Mouse (Mus musculus): ENCODE results near the gene Hyal6.

Gene Hyal6

DNA sequence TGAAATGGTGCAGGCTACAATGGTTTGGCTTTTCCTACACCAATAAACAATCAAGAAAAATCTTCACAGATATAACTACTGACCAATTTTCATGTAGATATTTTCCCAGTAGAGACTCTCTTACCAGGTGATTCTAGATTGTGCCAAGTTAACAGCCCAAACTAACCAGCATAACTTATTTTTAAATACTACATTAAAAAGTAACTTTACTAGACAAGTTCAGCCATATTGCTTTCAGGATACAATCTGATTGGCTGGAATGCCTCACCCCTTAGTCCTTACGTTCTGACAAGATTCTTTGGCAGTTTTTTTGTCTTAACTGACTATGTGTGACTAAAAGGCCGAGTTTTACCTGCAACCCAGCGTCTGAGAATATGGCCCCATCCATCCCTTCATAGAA, at the start of gene Hyal6:
TSS of gene Hyal6 (plus strand) at position 301 of the 400 bp plus-strand sequence.
- DNase-seq, result no peak

DNA sequence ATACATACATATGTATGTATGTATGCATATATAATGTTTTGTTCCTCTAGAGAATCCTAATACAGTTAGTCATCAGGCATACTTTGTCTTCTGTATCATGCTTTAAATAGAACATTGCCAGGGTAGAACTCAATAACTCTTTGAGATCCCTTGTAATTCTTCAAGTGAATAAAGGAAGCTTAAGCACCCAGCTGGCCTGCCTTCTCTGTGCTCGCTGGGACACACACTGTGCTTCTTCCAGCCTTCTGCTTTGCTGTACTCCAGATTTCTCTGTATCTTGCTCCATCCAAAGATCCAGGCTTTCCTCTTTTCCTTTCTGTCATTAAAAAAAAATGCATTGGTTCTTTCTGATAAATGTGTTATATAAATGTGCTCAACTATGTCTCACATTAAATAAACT, 45.2 kb upstream of the Hyal6 start:
- DNase-seq, result no peak

DNA sequence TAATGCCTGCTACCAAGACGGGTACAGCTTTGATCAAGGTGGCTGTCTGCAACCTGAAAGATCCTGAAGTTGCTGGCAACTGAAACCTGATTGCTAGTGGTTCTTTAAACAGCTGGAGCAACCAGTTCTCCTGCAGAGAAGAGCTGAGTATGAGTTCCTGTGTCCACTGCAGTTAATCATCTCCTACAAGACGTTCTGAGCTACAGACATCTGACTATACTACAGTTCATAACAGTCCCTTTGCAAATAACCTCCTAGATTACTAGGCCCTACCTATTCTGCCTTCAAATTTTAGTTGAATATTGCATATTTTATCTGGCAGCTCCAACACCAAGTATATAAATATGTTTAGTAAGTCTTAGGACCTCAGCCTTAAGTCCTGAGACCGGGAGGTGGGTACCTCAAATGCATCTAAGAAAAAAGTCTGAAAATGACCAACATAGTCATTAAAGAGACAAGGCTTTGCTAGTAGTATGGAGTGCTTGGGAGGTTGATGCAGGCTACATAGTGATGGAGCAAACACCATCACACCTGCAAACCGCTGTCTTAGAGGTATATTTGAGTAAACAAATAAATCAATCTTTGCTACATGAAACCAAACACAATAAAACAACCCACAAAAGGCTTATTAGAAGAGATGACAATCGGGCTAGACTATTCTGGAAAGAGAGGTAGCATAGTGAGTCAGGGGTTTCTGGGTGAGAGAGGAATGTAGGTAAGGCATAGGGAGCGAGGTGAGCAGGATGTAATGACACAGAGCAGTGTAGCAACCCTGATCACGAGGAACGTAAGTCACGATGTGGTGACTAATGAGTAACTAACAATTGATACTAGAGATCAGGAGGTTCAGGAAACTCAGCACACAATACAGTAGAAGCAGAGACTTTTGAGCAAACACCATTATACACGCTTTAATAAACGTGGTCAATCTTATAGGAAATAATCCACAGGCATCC, 38.3 kb upstream of the Hyal6 start:
- DNase-seq, result no peak

DNA sequence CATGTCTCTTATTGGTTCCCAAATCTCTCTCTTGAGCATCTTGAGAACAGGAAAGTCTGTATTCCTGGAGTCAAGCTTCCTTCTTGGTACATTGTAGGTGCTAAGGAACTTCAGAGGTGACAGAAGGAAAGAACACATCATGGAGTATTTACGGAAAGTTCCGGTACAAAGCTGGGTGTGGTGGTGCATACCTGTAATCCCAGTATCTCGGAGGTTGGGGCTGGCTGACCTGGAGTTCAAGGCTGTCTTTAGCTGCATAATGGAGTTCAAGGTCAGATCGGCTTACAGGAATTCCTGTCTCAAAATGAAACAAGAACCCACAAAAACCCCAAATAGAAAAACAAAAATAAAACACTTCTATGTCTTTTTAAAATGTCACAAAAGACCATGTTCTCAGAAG, 36.9 kb upstream of the Hyal6 start:
- no peak for DNase-seq

DNA sequence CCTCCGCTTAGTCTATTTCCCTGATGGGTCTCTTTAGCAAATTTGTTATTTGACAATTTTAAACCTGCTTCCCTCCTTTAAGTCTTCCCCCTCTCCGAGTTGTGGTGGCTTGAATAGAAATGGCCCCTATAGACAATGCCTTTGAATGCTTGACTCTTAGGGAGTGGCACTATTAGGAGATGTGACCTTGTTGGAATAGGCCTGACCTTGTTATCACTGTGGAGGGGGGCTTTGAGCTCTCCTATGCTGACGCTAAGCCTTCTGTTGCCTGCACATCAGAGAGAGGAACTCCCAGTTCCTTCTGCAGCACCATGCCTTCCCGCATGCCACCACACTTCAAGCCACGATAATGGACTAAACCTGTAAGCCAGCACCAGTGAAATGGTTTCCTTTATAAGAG, 35.8 kb upstream of the Hyal6 start:
- DNase-seq, result no peak

DNA sequence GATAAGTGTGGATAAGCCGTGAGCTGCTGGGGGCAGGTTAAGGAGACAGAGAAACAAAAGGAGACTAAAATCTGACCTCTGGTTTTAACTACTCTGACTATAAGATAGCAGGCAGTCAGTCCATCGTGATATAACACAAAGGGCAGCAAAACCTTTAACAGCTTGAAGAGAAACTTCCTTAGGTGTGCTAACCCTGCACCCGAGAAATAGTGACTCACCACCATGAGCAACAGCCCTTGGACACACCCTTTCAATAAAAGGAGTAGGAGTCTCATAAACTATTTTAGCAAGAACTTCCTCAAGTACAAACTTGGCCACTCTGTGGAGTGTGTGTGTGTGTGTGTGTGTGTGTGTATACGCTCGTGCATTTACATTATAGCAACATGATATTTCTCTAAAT, 26.0 kb upstream of the Hyal6 start:
- DNase-seq, result no peak

DNA sequence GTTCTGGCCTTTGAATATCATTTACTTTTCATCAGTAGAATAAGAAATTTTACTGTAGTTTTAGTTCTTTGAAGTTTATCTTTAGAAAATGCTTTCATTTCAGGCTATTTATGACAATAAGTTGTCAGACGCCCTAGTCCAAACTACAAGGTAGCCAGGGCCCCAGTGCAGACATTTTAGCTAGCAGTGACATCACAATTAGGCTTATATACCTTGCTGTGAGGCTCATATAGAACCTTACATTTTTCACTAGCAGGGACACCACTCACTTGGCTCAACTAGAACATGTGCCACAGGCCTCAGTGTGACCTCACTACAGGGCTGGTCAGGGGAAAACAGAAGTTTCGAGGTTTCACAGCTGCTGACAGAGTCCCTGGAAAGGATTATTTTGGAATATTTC, 25.5 kb upstream of the Hyal6 start:
- no peak for DNase-seq

DNA sequence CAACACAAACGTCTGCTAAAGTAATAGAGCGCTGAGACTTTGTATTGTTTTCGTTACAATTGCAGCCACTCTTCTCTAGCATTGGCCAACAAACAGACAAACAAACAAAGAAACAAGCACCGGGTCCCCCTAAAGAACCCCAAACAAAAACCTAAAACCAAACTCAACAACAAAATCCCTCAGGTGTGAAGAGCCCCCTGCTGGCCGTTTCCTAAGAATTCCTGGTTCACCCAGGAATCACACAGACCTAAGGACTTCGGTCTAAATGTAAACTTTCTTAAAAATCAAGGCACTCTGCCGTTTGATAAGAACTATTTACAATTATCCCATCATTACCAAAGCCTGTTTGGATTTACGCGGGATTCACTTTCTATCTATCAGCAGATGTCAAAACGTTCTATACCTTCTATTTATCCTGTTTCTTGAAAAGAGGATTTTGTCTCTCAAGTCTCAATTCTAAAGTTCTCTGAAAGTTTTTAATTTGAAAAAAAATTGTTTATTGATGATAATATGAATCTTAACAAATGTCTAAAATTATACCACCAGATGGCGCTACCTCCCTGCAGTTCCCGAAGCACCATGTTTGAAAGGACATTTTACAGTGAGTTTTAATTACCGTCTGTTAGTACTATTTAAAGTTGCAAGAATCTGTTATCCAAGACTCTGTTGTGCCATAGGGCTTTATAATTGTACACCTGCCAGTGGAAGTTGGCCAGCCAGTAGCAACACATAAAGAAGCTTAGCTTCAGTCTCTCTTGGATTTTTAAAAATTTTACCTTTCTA, 11.5 kb upstream of the Hyal6 start:
- DNase-seq, result peak; percentile 17

DNA sequence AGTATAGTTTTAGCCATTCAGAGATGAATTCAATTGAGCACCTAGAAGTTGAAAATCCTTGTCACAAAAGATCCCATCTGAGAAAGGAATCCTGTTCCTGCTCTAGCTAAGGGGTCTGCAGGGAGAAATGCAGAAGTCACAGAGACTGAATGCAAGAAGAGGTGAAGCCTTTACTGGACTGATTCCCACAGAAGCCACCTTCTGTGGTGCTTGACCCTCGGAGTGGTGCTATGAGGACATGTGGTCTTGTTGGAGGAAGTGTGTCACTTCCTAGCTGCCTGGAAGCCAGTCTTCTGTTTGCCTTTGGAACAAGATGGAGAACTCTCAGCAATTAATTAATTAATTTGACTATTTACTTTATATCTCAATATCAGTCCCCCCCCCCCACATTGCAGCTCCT, 4.9 kb upstream of the Hyal6 start:
- no peak for DNase-seq

DNA sequence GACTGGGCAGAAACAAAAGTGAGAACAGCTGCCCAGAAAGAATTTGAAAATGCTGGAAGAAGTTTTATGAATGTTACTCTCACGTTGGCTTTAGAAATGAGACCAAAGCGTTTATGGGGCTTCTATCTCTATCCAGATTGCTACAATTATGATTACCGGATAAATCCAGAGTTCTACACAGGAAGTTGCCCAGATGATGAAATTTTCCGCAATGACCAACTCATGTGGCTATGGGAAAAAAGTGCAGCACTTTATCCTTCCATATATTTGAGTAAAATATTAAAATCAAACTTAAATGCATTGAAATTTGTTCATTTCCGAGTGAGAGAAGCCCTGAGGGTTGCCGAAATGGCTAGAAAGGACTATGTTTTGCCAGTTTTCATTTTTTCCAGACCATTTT, 1.5 kb downstream of the Hyal6 start:
- no peak for DNase-seq

DNA sequence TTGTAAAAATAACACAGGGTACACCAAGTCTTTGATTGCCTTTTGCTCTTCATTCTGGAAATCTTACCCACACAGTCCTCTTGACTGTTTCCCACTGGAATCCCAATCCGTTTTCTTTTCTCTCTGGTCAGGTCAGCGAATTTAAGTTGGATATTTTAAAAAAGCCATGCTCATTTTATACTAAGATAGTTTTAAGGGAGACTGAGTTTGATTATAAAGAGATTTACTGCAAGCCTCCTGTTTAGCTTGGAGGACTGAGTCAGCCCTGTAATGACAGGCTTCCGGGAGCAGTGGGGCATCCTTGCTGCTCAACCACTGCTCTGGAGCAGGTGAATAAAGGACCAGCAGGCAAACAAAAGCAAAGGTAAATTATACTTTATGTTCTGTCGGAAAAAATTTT, 15.0 kb downstream of the Hyal6 start, which contains the start of gene Hyal4:
TSS of gene Hyal4 (plus strand) at position 301 of the 400 bp plus-strand sequence.
- DNase-seq, result no peak

DNA sequence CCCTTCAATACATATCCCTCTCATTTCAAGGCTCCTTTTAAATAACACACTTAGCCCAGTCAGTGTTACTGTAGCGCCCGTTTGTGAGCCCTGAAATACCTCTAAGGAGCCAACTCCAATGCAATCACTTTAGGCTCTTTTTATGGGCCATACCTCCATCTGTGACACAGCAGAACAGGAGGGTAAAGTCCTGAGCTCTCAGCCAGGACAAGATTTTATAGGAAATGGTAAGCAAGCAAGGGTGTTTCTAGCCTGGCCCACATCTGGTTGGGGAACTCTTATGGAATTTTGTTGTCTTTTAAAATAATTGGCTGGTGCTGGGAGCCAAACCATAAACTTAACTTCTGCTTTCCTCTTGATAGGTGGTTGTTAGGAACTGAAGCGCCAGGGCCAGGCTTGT, 26.2 kb downstream of the Hyal6 start:
- DNase-seq, result no peak

DNA sequence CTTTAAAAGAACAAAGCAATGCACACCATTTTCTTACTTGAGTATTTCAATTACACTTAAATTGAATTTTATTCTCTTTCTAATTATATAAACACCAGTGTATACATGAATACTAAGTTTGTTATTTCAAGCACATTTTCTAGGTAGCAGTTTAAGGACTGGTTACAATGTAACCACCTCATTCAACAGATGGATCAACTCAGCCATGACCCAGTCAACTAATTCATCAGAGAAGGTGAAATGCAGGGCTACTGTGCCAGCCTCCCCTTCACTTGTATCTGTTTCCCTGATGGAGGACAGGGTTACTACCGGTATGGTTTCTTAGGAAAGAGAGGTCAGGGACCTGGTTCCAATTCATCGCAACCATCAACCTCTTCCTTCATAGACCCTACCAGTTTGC, 33.2 kb downstream of the Hyal6 start:
- DNase-seq, result no peak

DNA sequence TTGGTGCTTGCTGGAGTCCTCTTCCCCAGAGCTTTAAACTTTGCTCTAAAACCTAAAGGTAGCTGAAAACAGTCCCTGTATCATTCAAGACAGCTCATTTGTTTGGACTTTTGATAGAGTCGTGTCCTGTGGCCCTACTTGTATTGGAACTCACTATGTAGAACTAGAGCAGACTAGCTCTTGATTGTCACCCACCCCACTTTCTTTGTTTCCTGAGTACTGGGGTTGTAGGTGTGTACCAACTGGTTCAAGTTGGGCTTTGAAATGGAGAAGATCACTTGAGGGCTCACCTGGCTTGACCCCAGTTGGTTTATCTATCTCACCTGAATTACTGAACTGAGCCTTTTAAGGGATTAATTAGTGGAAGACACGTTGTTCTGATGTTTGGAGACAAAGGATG, 46.1 kb downstream of the Hyal6 start:
- DNase-seq, result no peak

DNA sequence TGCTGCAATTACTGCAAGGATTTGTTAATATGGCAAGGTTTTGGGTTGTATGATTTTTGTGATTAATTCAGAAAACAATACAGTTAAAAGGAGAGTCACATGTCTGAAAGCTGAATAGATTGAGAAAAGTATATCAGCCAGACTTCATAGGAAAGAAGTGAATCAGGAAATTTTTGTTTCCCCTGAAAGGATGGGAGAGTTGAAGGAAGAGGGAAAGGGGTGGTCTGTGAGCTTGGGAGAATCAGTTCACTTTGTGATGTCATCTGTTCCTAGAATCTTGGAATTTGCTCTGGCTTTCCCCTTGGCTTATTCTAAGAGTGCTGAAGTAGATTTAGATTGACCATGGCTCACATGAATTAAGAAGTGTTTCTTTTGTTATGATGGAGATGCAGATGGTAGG, 57.8 kb downstream of the Hyal6 start, which contains the start of gene Spam1:
TSS of gene Spam1 (plus strand) at position 301 of the 400 bp plus-strand sequence.
- no peak for DNase-seq

Data from B cell, adult 2 months (primary cell).